Mouse (Mus musculus) limb, embryonic 14.5 days (tissue): Measurements from ENCODE around the gene Zan. TPM values are rescaled to one million over a fixed set of nuclear protein-coding genes. Genes with fewer than 3 reads are reported as not detected.
A peak's percentile ranks its signal among the peaks of the same experiment; 100 is the strongest.

Experiments used
- ATAC-seq: fragments of 200-750 bp; cut with Nextera tagmentation; 2 replicates; pipeline ENCODE4 v1.8.0; 2017; ENCODE audit warnings: low read depth, moderate number of reproducible peaks, moderate TSS enrichment; ENCODE audit not compliant: low FRiP score
- DNase-seq: peaks from one replicate; pipeline ENCODE4 v3.0.0-alpha.2; 2015; ENCODE audit warnings: low spot score
- H3K27ac ChIP-seq: fragments of 300-500 bp; sonication (generic); replicated peaks from 2 replicates; pipeline ENCODE4 v1.5.1; 2014; ENCODE audit warnings: low read depth, mild to moderate bottlenecking, low read length, moderate library complexity, mixed read lengths
- H3K27me3 ChIP-seq: fragments of 300-500 bp; sonication (generic); 2 replicates; pipeline ENCODE4 v1.6.1; 2014; ENCODE audit warnings: low read length, mixed read lengths; ENCODE audit not compliant: control insufficient read depth, insufficient read depth
- H3K36me3 ChIP-seq: fragments of 300-500 bp; sonication (generic); 2 replicates; pipeline ENCODE4 v1.6.1; 2014; ENCODE audit warnings: mild to moderate bottlenecking, low read length, moderate library complexity, mixed read lengths; ENCODE audit not compliant: control insufficient read depth, insufficient read depth
- H3K4me1 ChIP-seq: fragments of 300-500 bp; sonication (generic); 2 replicates; pipeline ENCODE4 v1.6.1; 2014; ENCODE audit warnings: antibody characterized with exemption, low read length, mixed read lengths; ENCODE audit not compliant: control insufficient read depth, insufficient read depth
- H3K4me2 ChIP-seq: fragments of 300-500 bp; sonication (generic); replicated peaks from 2 replicates; pipeline ENCODE4 v1.6.1; 2014; ENCODE audit warnings: low read depth, mild to moderate bottlenecking, low read length, moderate library complexity; ENCODE audit not compliant: severe bottlenecking
- H3K4me3 ChIP-seq: fragments of 300-500 bp; sonication (generic); replicated peaks from 2 replicates; pipeline ENCODE4 v1.5.1; 2014; ENCODE audit warnings: low read length
- H3K9ac ChIP-seq: fragments of 300-500 bp; sonication (generic); 2 replicates; pipeline ENCODE4 v1.6.1; 2014; ENCODE audit warnings: mild to moderate bottlenecking, low read depth, low read length, moderate library complexity; ENCODE audit not compliant: severe bottlenecking
- H3K9me3 ChIP-seq: fragments of 300-500 bp; sonication (generic); 2 replicates; pipeline ENCODE4 v1.6.1; 2016; ENCODE audit warnings: low read length; ENCODE audit not compliant: control insufficient read depth
- POLR2A ChIP-seq: fragments of 200-500 bp; IDR thresholded peaks from 2 replicates; pipeline ENCODE4 v1.8.0; 2012; ENCODE audit warnings: inconsistent platforms, mild to moderate bottlenecking, moderate library complexity, borderline replicate concordance; ENCODE audit not compliant: insufficient read depth, insufficient read length; ENCODE audit errors: extremely low read depth
- WGBS: fragments of 180-500 bp; shearing (Covaris S2); extraction: QIAGEN DNeasy Blood & Tissue Kit; methylation state at CpG from one replicate; pipeline ENCODE4 v1.1.7; 2014; 5-methylcytosine and 5-hydroxymethylcytosine counted together
- polyA plus RNA-seq, 2 experiments: library from polyadenylated mRNA; depleted of rRNA in 1 of 2; stranded (reverse) in 1 of 2; unstranded in 1 of 2; fragments of >200 nt; fragmentation: Nextera tagmentation in 1 of 2; extraction: Ambion mirVana in 1 of 2; gene quantifications; 2 replicates each; pipeline versions ENCODE4 v1.2.1 to v1.2.3; 2012 to 2014

Zan gene
- polyA plus RNA-seq, 2 experiments: 0.35 TPM; not detected in 1

- peak overlapping the region; percentile 97 for H3K27ac ChIP-seq
- peaks cover 35% of the 10 kb centered on the region for H3K4me1 ChIP-seq
- peak overlapping the region; percentile 91 for H3K4me2 ChIP-seq
- no peak for TF ChIP-seq POLR2A
- peak overlapping the region; percentile 90 for H3K4me3 ChIP-seq
- DNase-seq (no peak), ATAC-seq (no peak)
- no peaks in the 10 kb centered on the region for H3K27me3 ChIP-seq
- peak overlapping the region; percentile 95 for H3K9ac ChIP-seq
- no peaks in the 10 kb centered on the region for H3K9me3 ChIP-seq
- WGBS: 7% methylated on average over 16 of the region's 16 CpGs
- peaks cover 37% of the 10 kb centered on the region for H3K36me3 ChIP-seq
Observed at GRCm38 (mm10) chr5:137352011-137352975, 124.6 kb downstream of the Zan start.

- peaks cover 35% of the 10 kb centered on the region for H3K4me1 ChIP-seq
- DNase-seq (no peak), ATAC-seq (no peak)
- no peaks in the 10 kb centered on the region for H3K9me3 ChIP-seq
- no peaks in the 10 kb centered on the region for H3K27me3 ChIP-seq
- H3K4me2 ChIP-seq: peak overlapping the region; percentile 91
- 4% methylated on average over 4 of the region's 4 CpGs for WGBS
- H3K9ac ChIP-seq: peak overlapping the region; percentile 95
- H3K27ac ChIP-seq: peak overlapping the region; percentile 97
- TF ChIP-seq POLR2A: no peak
- peaks cover 30% of the 10 kb centered on the region for H3K36me3 ChIP-seq
- peak overlapping the region; percentile 90 for H3K4me3 ChIP-seq
Observed at GRCm38 (mm10) chr5:137351394-137351793, 125.5 kb downstream of the Zan start.

- H3K27me3 ChIP-seq: no peaks in the 10 kb centered on the region
- H3K9me3 ChIP-seq: no peaks in the 10 kb centered on the region
- H3K36me3 ChIP-seq: peaks cover 26% of the 10 kb centered on the region
- WGBS: 6% methylated on average over 8 of the region's 8 CpGs
- DNase-seq: no peak
- H3K27ac ChIP-seq: peak overlapping the region; percentile 97
- H3K9ac ChIP-seq: peak overlapping the region; percentile 95
- peak overlapping the region; percentile 91 for H3K4me2 ChIP-seq
- no peak for ATAC-seq
- no peak for TF ChIP-seq POLR2A
- H3K4me1 ChIP-seq: peaks cover 35% of the 10 kb centered on the region
- peak overlapping the region; percentile 90 for H3K4me3 ChIP-seq
Observed at GRCm38 (mm10) chr5:137351058-137351380, 125.8 kb downstream of the Zan start.

GRCm38 (mm10) chr5:137350205-137351057 is 126.4 kb downstream of the Zan start:
- H3K4me2 ChIP-seq: peak overlapping the region; percentile 91
- H3K27me3 ChIP-seq: no peaks in the 10 kb centered on the region
- no peaks in the 10 kb centered on the region for H3K9me3 ChIP-seq
- TF ChIP-seq POLR2A: no peak
- no peak for DNase-seq
- peak overlapping the region; percentile 90 for H3K4me3 ChIP-seq
- H3K4me1 ChIP-seq: peaks cover 35% of the 10 kb centered on the region
- peak; percentile 66 for ATAC-seq
- H3K36me3 ChIP-seq: peaks cover 20% of the 10 kb centered on the region
- peak overlapping the region; percentile 97 for H3K27ac ChIP-seq
- peak overlapping the region; percentile 95 for H3K9ac ChIP-seq
- under 1% methylated on average over 28 of the region's 55 CpGs for WGBS
